Mouse (Mus musculus): Measurements from ENCODE around the gene Zfhx3. TPM values are rescaled to one million over a fixed set of nuclear protein-coding genes. Genes with fewer than 3 reads are reported as not detected.

Gene Zfhx3
- polyA plus RNA-seq, 1 experiment from 2014 or later = 4.4 TPM

GRCm38 (mm10) chr8:108369081-108369480 is 426.6 kb downstream of the Zfhx3 start:
- Histone ChIP-seq H3K9ac (no peak overlapping the region), H3K9me3 (replicated peaks) (no peaks in the 10 kb centered on the region), H3K4me2 (no peak overlapping the region), H3K4me3 (no peak overlapping the region), H3K27me3 (no peaks in the 10 kb centered on the region), H3K27ac (no peak overlapping the region), H3K36me3 (no peaks in the 10 kb centered on the region), H3K4me1 (replicated peaks) (no peaks in the 10 kb centered on the region; the same call in 1 of the 2 replicates)
- ATAC-seq (replicated peaks; ENCODE audit: insufficient number of reproducible peaks, insufficient read depth, low FRiP score, low read depth) = no peak
- 13% methylated on average over 6 of the region's 6 CpGs for WGBS

- no peaks in the 10 kb centered on the region; the same call in 1 of the 2 replicates for H3K4me1 ChIP-seq (replicated peaks)
- 88% methylated on average over 6 of the region's 6 CpGs for whole genome bisulfite sequencing
- no peaks in the 10 kb centered on the region for H3K36me3 ChIP-seq
- ATAC-seq (replicated peaks; ENCODE audit: insufficient number of reproducible peaks, insufficient read depth, low FRiP score, low read depth) = no peak
- no peak overlapping the region for H3K9ac ChIP-seq
- no peak overlapping the region for H3K27ac ChIP-seq
- no peak overlapping the region for H3K4me3 ChIP-seq
- H3K4me2 ChIP-seq = no peak overlapping the region
- no peaks in the 10 kb centered on the region for H3K9me3 ChIP-seq (replicated peaks)
- H3K27me3 ChIP-seq = no peaks in the 10 kb centered on the region
Observed at GRCm38 (mm10) chr8:108370731-108371130, 428.3 kb downstream of the Zfhx3 start.

- Histone ChIP-seq H3K27ac (no peak overlapping the region), H3K9me3 (replicated peaks) (no peaks in the 10 kb centered on the region), H3K36me3 (no peaks in the 10 kb centered on the region), H3K4me1 (replicated peaks) (no peaks in the 10 kb centered on the region; the same call in 1 of the 2 replicates), H3K4me3 (no peak overlapping the region), H3K9ac (no peak overlapping the region), H3K4me2 (no peak overlapping the region), H3K27me3 (no peaks in the 10 kb centered on the region)
- 58% methylated on average over 7 of the region's 7 CpGs for WGBS
- no peak for ATAC-seq (replicated peaks; ENCODE audit: insufficient number of reproducible peaks, insufficient read depth, low FRiP score, low read depth)
Observed at GRCm38 (mm10) chr8:108373046-108373445, 430.6 kb downstream of the Zfhx3 start.

DNA sequence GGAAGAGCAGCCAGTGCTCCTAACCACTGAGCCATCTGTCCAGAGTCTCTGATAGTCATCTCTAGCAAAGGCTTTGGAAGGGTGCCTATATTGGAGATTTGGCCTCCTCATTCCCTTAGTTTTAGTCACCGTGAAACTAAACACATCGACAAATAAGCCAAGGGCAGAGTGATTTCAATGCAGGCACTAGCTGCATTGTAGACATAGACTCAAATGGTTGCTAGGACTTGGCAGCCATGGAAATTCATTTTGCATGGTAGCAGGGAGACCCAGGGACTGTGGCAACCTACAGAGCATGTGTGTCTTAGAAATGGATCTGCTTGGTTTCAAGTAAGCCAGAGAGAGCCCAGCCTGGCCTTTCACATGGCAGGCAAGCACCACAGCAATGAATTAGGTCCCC is 435.6 kb downstream of the Zfhx3 start:
- no peak for ATAC-seq (replicated peaks; ENCODE audit: insufficient number of reproducible peaks, insufficient read depth, low FRiP score, low read depth)
- Histone ChIP-seq H3K4me3 (no peak overlapping the region), H3K4me1 (replicated peaks) (no peaks in the 10 kb centered on the region; the same call in 1 of the 2 replicates), H3K9ac (no peak overlapping the region), H3K9me3 (replicated peaks) (no peaks in the 10 kb centered on the region), H3K27ac (no peak overlapping the region), H3K36me3 (no peaks in the 10 kb centered on the region), H3K27me3 (no peaks in the 10 kb centered on the region), H3K4me2 (no peak overlapping the region)
- 93% methylated on average over 2 of the region's 2 CpGs for WGBS

GRCm38 (mm10) chr8:108383121-108383520 is 440.7 kb downstream of the Zfhx3 start:
- Histone ChIP-seq H3K4me3 (no peak overlapping the region), H3K27me3 (no peaks in the 10 kb centered on the region), H3K36me3 (no peaks in the 10 kb centered on the region), H3K4me1 (replicated peaks) (peaks cover 2% of the 10 kb centered on the region; the same call in 1 of the 2 replicates), H3K9me3 (replicated peaks) (no peaks in the 10 kb centered on the region), H3K4me2 (no peak overlapping the region), H3K9ac (no peak overlapping the region), H3K27ac (no peak overlapping the region)
- no peak for ATAC-seq (replicated peaks; ENCODE audit: insufficient number of reproducible peaks, insufficient read depth, low FRiP score, low read depth)
- WGBS = 42% methylated on average over 4 of the region's 4 CpGs

DNA sequence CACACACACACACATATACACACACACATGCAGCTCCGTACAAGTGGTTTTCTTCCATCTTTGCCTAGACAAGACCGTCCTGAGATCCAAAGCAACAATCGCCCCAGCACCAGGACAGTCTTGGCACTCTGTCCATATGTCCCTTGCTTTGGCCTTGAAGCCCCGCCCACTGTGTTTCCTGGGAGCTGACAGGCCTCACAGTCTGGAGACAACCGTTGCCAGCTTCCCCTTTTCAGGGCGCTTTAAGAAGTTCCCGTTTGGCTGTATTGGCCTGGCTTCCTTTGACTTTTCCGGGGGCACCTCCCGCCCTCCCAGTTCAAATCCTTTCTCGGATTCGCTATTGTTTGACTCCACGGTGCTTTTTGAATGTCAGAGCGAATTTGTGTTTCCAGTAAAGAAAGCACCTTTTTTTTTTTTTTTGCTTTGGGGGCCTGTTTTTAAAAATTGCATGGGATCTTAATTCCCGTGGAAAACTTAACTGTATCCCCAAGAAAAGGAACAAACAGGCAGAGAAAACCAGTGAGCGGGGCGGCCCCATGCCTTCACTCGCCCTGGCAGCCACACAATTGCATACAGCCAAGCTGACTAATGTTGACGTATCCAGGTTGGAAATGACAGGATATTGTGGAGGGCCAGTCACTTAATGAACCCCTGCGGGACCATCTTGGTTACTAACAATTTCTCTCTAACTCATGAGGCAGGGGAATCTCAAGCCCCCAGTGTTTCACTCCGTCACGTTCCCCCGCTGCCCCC is 444.9 kb downstream of the Zfhx3 start:
- ATAC-seq (replicated peaks; ENCODE audit: insufficient number of reproducible peaks, insufficient read depth, low FRiP score, low read depth) = no peak
- Histone ChIP-seq H3K4me3 (0 out of 2 replicates have a peak overlapping the region, but pooled peaks have one; percentile 0), H3K27ac (no peak overlapping the region)

DNA sequence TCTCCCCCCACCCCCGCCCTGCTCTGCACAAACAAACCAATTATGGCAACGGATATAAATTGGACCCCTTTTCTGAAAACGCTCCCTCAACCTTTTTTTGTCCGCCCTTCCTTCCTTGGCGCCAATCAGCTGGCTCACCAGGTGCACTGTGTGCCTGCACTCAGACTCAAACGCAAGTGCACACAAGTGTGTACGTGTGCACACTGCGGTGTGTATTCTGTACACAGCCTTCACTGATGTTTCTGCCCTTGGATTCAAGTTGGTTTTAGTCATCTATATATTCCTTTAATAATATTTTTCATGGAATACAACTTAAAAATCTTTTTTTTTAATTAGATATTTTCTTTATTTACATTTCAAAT is 445.4 kb downstream of the Zfhx3 start:
- no peak for ATAC-seq (replicated peaks; ENCODE audit: insufficient number of reproducible peaks, insufficient read depth, low FRiP score, low read depth)
- WGBS = 85% methylated on average over 8 of the region's 8 CpGs

More for the DNA sequence above, 444.9 kb downstream of the Zfhx3 start:
- Histone ChIP-seq H3K9ac (no peak overlapping the region), H3K9me3 (replicated peaks) (no peaks in the 10 kb centered on the region), H3K36me3 (no peaks in the 10 kb centered on the region), H3K4me1 (replicated peaks) (peaks cover 2% of the 10 kb centered on the region; the same call in 1 of the 2 replicates), H3K4me2 (peak overlapping the region; percentile 41), H3K27me3 (no peaks in the 10 kb centered on the region)
- 43% methylated on average over 22 of the region's 22 CpGs for WGBS

GRCm38 (mm10) chr8:108392909-108393308 is 450.5 kb downstream of the Zfhx3 start:
- Histone ChIP-seq H3K4me2 (no peak overlapping the region), H3K9ac (no peak overlapping the region), H3K36me3 (no peaks in the 10 kb centered on the region), H3K4me3 (no peak overlapping the region), H3K27ac (no peak overlapping the region), H3K27me3 (no peaks in the 10 kb centered on the region), H3K4me1 (replicated peaks) (no peaks in the 10 kb centered on the region), H3K9me3 (replicated peaks) (no peaks in the 10 kb centered on the region)
- no peak for ATAC-seq (replicated peaks; ENCODE audit: insufficient number of reproducible peaks, insufficient read depth, low FRiP score, low read depth)
- 48% methylated on average over 9 of the region's 9 CpGs for WGBS

More for the DNA sequence above, 445.4 kb downstream of the Zfhx3 start:
- H3K27ac ChIP-seq = no peak overlapping the region
- H3K4me1 ChIP-seq (replicated peaks) = peaks cover 2% of the 10 kb centered on the region; the same call in 1 of the 2 replicates
- H3K36me3 ChIP-seq = no peaks in the 10 kb centered on the region
- H3K9ac ChIP-seq = no peak overlapping the region
- H3K9me3 ChIP-seq (replicated peaks) = no peaks in the 10 kb centered on the region
- H3K4me2 ChIP-seq = no peak overlapping the region
- H3K4me3 ChIP-seq = no peak overlapping the region
- no peaks in the 10 kb centered on the region for H3K27me3 ChIP-seq

GRCm38 (mm10) chr8:108402149-108402548 is 459.7 kb downstream of the Zfhx3 start:
- H3K9ac ChIP-seq = no peak overlapping the region
- no peak overlapping the region for H3K4me2 ChIP-seq
- no peaks in the 10 kb centered on the region for H3K27me3 ChIP-seq
- ATAC-seq (replicated peaks; ENCODE audit: insufficient number of reproducible peaks, insufficient read depth, low FRiP score, low read depth) = no peak
- 71% methylated on average over 9 of the region's 9 CpGs for WGBS
- H3K4me1 ChIP-seq (replicated peaks) = peaks cover 3% of the 10 kb centered on the region
- H3K27ac ChIP-seq = no peak overlapping the region
- no peak overlapping the region for H3K4me3 ChIP-seq
- no peaks in the 10 kb centered on the region for H3K9me3 ChIP-seq (replicated peaks)
- H3K36me3 ChIP-seq = no peaks in the 10 kb centered on the region

GRCm38 (mm10) chr8:108406716-108407494 is 464.5 kb downstream of the Zfhx3 start:
- Histone ChIP-seq H3K9me3 (replicated peaks) (no peaks in the 10 kb centered on the region), H3K27ac (no peak overlapping the region), H3K4me2 (peak overlapping the region; percentile 26), H3K36me3 (no peaks in the 10 kb centered on the region), H3K27me3 (no peaks in the 10 kb centered on the region), H3K4me3 (no peak overlapping the region), H3K9ac (no peak overlapping the region), H3K4me1 (replicated peaks) (peaks cover 3% of the 10 kb centered on the region)
- WGBS = 42% methylated on average over 25 of the region's 25 CpGs
- no peak for ATAC-seq (replicated peaks; ENCODE audit: insufficient number of reproducible peaks, insufficient read depth, low FRiP score, low read depth)

GRCm38 (mm10) chr8:108419162-108419844 is 476.9 kb downstream of the Zfhx3 start:
- Histone ChIP-seq H3K27me3 (peaks cover 3% of the 10 kb centered on the region; the same call in 1 of the 2 replicates), H3K4me2 (no peak overlapping the region), H3K36me3 (no peaks in the 10 kb centered on the region), H3K4me3 (no peak overlapping the region), H3K9me3 (replicated peaks) (no peaks in the 10 kb centered on the region), H3K9ac (no peak overlapping the region), H3K4me1 (replicated peaks) (no peaks in the 10 kb centered on the region), H3K27ac (no peak overlapping the region)
- 66% methylated on average over 15 of the region's 15 CpGs for WGBS
- no peak for ATAC-seq (replicated peaks; ENCODE audit: insufficient number of reproducible peaks, insufficient read depth, low FRiP score, low read depth)

All from heart, embryonic 15.5 days (tissue).